Mouse (Mus musculus) adrenal gland (tissue): ENCODE measurements at regions not wholly inside any gene's neighbourhood (a gene's known extent, or its start where the extent isn't known, plus 50 kb on each side); places are given as distances from the start of the nearest gene placed in this dataset.

ENCODE experiments used
- intact Hi-C: fragments of 180-260 bp; cut with DNase I; formaldehyde crosslinking; loops from one replicate; pipeline ENCODE4 v1.15.1; 2025

GRCm38 (mm10) chr2:27812946-27813345, 73.3 kb upstream of the Col5a1 start:
- intact Hi-C loops, result no loop called here

DNA sequence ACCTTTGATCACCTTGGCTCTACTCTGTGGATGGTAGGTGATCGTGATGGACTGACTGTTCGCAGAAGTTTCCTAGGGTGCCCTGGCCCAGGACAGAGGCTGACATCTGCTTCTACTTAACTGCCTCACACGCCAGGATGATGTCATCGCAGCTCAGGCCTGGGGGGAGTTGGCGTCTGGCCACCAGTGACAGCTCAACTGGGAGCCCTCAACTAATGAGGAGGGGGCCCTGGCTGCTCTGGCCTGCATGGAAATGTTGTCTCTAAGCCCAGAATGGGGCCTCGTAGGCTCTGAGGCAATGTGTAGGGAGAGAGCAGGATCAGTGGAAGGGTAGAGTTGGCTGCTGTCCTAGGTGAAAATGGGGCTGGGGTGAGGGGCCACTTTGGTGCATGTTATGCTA, 72.9 kb upstream of the Col5a1 start:
- intact Hi-C loops, result no loop called here

GRCm38 (mm10) chr2:27818656-27819055, 67.6 kb upstream of the Col5a1 start:
- intact Hi-C loops, result loop anchor here (5.0 kb wide), 1 partner anchor 69 kb away; the partner anchor contains the start of gene Col5a1

GRCm38 (mm10) chr2:27826826-27827225, 59.4 kb upstream of the Col5a1 start:
- intact Hi-C loops, result no loop called here

DNA sequence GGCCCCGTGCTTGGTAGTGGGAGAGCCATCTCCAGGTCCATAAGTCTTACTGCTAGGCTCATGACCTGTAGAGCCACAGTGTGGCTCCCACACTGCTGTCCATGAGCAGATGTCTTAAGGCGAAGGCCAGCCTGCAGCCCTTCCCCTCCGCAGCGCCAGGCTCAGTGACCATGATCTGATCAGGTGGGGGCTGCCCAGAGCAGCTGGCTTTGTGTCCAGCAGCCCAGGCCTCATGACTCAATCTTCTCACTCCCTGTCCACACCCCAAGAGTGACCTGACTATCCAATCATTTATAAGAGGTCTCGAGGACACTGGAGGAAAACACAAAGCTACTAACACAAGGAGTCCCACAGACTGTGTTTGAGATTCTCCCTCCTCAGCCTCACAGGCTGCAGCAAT, 58.6 kb upstream of the Col5a1 start:
- intact Hi-C loops, result no loop called here

DNA sequence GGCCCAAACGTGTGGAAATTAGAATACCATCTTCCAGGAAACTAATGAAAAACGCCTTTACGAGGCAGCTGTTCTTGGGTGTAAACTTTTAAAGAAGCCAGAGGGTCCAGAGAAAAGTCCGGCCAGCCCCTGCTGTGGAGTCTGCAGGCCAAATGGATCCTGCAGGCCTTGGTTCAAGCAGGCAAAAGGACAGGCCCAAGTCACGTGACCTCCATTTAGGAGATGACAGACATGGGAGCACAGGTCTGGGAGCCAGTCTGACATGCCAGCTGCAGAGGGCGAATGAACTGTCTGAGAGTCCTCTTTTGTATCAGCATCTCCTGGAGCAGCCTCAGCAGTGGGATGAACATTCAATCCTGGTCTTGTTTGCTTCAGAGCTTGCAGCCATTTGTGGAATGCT, 58.0 kb upstream of the Col5a1 start:
- intact Hi-C loops, result no loop called here

- intact Hi-C loops, result no loop called here
Measured at GRCm38 (mm10) chr2:27829551-27829950, 56.7 kb upstream of the Col5a1 start.

GRCm38 (mm10) chr2:27834971-27835370, 51.3 kb upstream of the Col5a1 start:
- intact Hi-C loops, result no loop called here

GRCm38 (mm10) chr2:27835758-27836460, 50.3 kb upstream of the Col5a1 start:
- intact Hi-C loops, result no loop called here
